In genomic region chr1:181339106-181339505, GRCm38 (mm10) we compare ENCODE assay signal across 18 mouse cellular contexts. TPM values are rescaled to one million over a fixed set of nuclear protein-coding genes. Genes with fewer than 3 reads are reported as not detected.
"Had no signal": no experiment of that assay in that cellular context is flagged by ENCODE, and none has a peak within 500 bp of the region (broad histone marks: within the 10 kb centered on the region; RNA-seq: fewer than 3 reads in every experiment).

No protein-coding gene starts in this region.

- H3K4me1 ChIP-seq: neural tube, embryonic 13.5 days; neural tube, embryonic 15.5 days; stomach, embryonic 15.5 days had no signal

- H3K36me3 ChIP-seq: neural tube, embryonic 13.5 days; neural tube, embryonic 15.5 days; stomach, embryonic 15.5 days had no signal

- H3K27me3 ChIP-seq: neural tube, embryonic 13.5 days; neural tube, embryonic 15.5 days; stomach, embryonic 15.5 days had no signal

- H3K4me3 ChIP-seq: neural tube, embryonic 13.5 days; neural tube, embryonic 15.5 days; stomach, embryonic 15.5 days had no signal

- H3K9me3 ChIP-seq: neural tube, embryonic 13.5 days; neural tube, embryonic 15.5 days; stomach, embryonic 15.5 days had no signal

- H3K4me2 ChIP-seq: neural tube, embryonic 13.5 days; neural tube, embryonic 15.5 days; stomach, embryonic 15.5 days had no signal

- DNase-seq: retina, postnatal 1 day; right cerebral cortex, adult 18-20 months; right cerebral cortex, postnatal 14 days; right cerebral cortex, postnatal 25 days; right cerebral cortex, postnatal 4 days; spleen, adult 18-20 months; thymus, adult 18-20 months; thymus, adult 2 months; thymus, postnatal 14 days; thymus, postnatal 25 days; thymus, postnatal 36 days; thymus, postnatal 4 days had no signal

- H3K9ac ChIP-seq: neural tube, embryonic 13.5 days; neural tube, embryonic 15.5 days; stomach, embryonic 15.5 days had no signal

- H3K27ac ChIP-seq: neural tube, embryonic 13.5 days; neural tube, embryonic 15.5 days; stomach, embryonic 15.5 days; stomach, postnatal 0 days had no signal

RNA-seq across cellular contexts. Expression of gene Cnih3, which starts 13.3 kb away (rescaled TPM):
- total RNA-seq: neutrophil, adult 5-6 weeks had no signal
- polyA plus RNA-seq: spleen, adult 2 months; thymus, adult 2 months had no signal
